Mouse (Mus musculus): ENCODE data around the gene Erg28. TPM values are rescaled to one million over a fixed set of nuclear protein-coding genes. Genes with fewer than 3 reads are reported as not detected.

The Erg28 gene
- polyA plus RNA-seq (2012; fragmentation: generic; extraction: Trizol) = 38.5 TPM

DNA sequence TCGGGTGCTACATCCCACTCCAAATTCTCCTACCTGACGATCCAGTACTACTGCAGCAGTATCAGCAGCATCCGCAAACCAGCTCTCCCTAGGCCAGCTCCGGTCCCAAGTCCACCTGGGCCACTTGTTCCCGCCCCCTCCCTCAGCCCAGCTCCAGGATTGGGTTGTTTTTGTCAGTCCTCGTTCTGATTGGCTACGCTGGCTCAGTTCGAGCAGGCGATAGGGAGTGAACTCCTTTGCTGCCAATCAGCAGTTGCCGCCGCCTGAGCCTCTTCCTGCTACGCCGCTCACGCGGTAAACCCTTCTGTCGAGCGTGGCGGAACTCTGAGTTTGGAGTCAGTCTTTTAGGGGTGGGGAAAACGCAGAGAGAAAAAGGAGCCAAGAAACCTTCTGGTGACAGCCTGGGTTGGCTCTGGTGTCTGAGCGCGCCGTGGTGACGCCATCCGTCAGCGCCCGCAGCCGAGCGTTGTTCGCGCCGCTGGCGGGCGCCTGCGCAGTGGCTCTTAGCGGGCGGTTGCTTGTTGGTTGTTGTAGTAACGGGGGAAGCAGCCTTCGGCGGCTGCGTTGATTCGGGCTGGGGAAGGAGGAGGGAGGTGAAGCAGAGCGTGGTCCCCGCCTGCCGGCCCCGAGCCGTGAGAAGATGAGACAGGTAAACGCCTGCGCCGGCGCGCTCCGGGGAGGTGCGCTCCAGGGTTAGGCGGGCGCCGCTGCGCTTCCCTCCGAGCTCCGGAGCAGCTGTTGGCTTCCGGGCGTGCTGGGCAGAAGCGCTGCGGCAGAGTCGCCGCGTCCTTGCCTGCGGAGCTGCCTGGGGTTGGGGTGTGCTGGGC is at the start of gene Erg28, which contains the start of gene Ttll5:
Erg28 (minus strand) TSS at position 113 of the 827 bp plus-strand sequence.
Ttll5 (plus strand) TSS at position 222 of the 827 bp plus-strand sequence.
- Histone ChIP-seq H3K4me3 (peak within 1 kb of the TSS; percentile 74), H3K79me2 (ENCODE audit: control insufficient read depth, insufficient read depth) (peaks cover 39% of the 10 kb centered on the region), H3K27me3 (ENCODE audit: control insufficient read depth, insufficient read depth, insufficient read length) (no peaks in the 10 kb centered on the region), H3K4me2 (ENCODE audit: low read depth) (peak within 1 kb of the TSS; percentile 98), H3K36me3 (ENCODE audit: control insufficient read depth, insufficient read depth) (peaks cover 25% of the 10 kb centered on the region), H3ac (ENCODE audit: control insufficient read depth, insufficient read length) (peak within 1 kb of the TSS; percentile 70)
- peak in 2 of 3 experiments; percentile 67 to 80 for TF ChIP-seq MYOG (IDR thresholded peaks at IDR 0.05; ENCODE audit: control insufficient read depth in 1 of 3, insufficient read depth in 1 of 3, insufficient read length in 2 of 3, low read depth in 2 of 3)
- peak; percentile 41 for TF ChIP-seq POLR2A (IDR thresholded peaks at IDR 0.05; ENCODE audit: insufficient read length, low read depth)
- no peak for TF ChIP-seq TCF3 (IDR thresholded peaks at IDR 0.05; ENCODE audit: insufficient read length, low read depth)
- TF ChIP-seq SRF (IDR thresholded peaks at IDR 0.05; ENCODE audit: control insufficient read depth, insufficient read length, low read depth) = peak; percentile 68
- no peak for TF ChIP-seq TCF12 (IDR thresholded peaks at IDR 0.05; ENCODE audit: insufficient read depth, poor library complexity, severe bottlenecking)
- peak; percentile 82 for TF ChIP-seq E2F4 (IDR thresholded peaks at IDR 0.05; ENCODE audit: insufficient read depth)
- TF ChIP-seq MYOD1 (IDR thresholded peaks at IDR 0.05; ENCODE audit: control insufficient read depth in 1 of 3, insufficient read length in 2 of 3, low read depth in 2 of 3) = peak in 2 of 3 experiments; percentile 13 to 70

DNA sequence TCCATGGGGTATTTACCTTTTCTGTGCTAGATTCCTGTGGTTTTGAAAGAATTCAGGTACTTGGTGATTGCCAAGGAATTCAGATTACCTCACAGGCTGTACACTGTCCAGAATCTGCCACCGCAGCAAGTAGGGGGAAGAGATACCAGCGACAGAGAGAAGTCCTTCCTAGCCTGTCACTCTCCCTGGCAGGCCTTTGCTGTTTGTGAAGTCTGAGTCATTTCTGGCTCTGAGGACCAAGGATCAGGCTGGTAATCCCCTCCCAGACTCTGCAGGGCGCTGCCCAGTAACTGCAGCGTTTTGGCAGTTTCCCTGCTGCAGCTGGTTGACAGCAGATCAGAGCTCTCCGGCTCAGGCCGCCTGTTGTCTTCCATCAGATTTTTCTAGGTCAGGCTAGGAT is 45.1 kb upstream of the Erg28 start:
- no peak overlapping the region for H3ac ChIP-seq (ENCODE audit: control insufficient read depth, insufficient read length)
- peaks cover 5% of the 10 kb centered on the region for H3K36me3 ChIP-seq (ENCODE audit: control insufficient read depth, insufficient read depth)
- no peaks in the 10 kb centered on the region for H3K79me2 ChIP-seq (ENCODE audit: control insufficient read depth, insufficient read depth)
- H3K4me2 ChIP-seq (ENCODE audit: low read depth) = peak overlapping the region; percentile 59
- H3K27me3 ChIP-seq (ENCODE audit: control insufficient read depth, insufficient read depth, insufficient read length) = no peaks in the 10 kb centered on the region
- H3K4me3 ChIP-seq = no peak overlapping the region
- peak; percentile 27 for TF ChIP-seq TCF12 (IDR thresholded peaks at IDR 0.05; ENCODE audit: insufficient read depth, poor library complexity, severe bottlenecking)
- TF ChIP-seq CEBPB (IDR thresholded peaks at IDR 0.05; ENCODE audit: insufficient read depth, poor library complexity, severe bottlenecking) = no peak
- TF ChIP-seq USF1 (IDR thresholded peaks at IDR 0.05; ENCODE audit: low read depth) = no peak
- TF ChIP-seq MYOG (IDR thresholded peaks at IDR 0.05; ENCODE audit: control insufficient read depth in 1 of 3, insufficient read depth in 1 of 3, insufficient read length in 2 of 3, low read depth in 2 of 3) = peak in 1 of 3 experiments; percentile 66
- TF ChIP-seq MAX (IDR thresholded peaks at IDR 0.05; ENCODE audit: low read depth) = no peak
- no peak for TF ChIP-seq POLR2AphosphoS2 (IDR thresholded peaks at IDR 0.05; ENCODE audit: insufficient read length, low read depth)
- peak; percentile 82 to 90 (median 86) for TF ChIP-seq MYOD1 (IDR thresholded peaks at IDR 0.05; ENCODE audit: control insufficient read depth in 1 of 3, insufficient read length in 2 of 3, low read depth in 2 of 3)
- no peak for TF ChIP-seq E2F4 (IDR thresholded peaks at IDR 0.05; ENCODE audit: insufficient read depth)

DNA sequence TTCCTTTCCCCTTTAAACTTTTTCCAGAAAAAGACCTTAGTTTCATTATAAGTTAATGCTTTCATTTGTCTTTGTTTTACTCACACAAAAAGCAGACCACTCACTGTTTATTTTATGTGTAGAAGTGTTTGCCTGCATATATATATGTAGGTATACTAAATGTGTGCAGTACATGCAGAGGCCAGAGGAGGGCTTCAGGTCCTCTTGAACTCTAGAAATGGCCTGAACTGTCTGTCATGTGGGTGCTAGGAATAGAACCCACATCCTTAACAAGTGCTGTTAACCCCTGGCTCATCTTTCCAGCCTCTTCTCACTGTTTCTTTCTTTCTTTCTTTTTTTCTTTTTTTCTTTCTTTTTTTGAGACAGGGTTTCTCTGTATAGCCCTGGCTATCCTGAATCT is 42.8 kb upstream of the Erg28 start:
- H3K4me2 ChIP-seq (ENCODE audit: low read depth) = no peak overlapping the region
- H3ac ChIP-seq (ENCODE audit: control insufficient read depth, insufficient read length) = no peak overlapping the region
- H3K36me3 ChIP-seq (ENCODE audit: control insufficient read depth, insufficient read depth) = peaks cover 14% of the 10 kb centered on the region
- no peak overlapping the region for H3K4me3 ChIP-seq
- H3K79me2 ChIP-seq (ENCODE audit: control insufficient read depth, insufficient read depth) = no peaks in the 10 kb centered on the region
- TF ChIP-seq MAX (IDR thresholded peaks at IDR 0.05; ENCODE audit: low read depth) (no peak), POLR2A (IDR thresholded peaks at IDR 0.05; ENCODE audit: insufficient read length, low read depth) (no peak), TCF3 (IDR thresholded peaks at IDR 0.05; ENCODE audit: insufficient read length, low read depth) (no peak), TCF12 (IDR thresholded peaks at IDR 0.05; ENCODE audit: insufficient read depth, poor library complexity, severe bottlenecking) (no peak), POLR2AphosphoS2 (IDR thresholded peaks at IDR 0.05; ENCODE audit: insufficient read length, low read depth) (no peak), REST (IDR thresholded peaks at IDR 0.05; ENCODE audit: insufficient read depth, insufficient read length) (no peak)
- no peaks in the 10 kb centered on the region for H3K27me3 ChIP-seq (ENCODE audit: control insufficient read depth, insufficient read depth, insufficient read length)

DNA sequence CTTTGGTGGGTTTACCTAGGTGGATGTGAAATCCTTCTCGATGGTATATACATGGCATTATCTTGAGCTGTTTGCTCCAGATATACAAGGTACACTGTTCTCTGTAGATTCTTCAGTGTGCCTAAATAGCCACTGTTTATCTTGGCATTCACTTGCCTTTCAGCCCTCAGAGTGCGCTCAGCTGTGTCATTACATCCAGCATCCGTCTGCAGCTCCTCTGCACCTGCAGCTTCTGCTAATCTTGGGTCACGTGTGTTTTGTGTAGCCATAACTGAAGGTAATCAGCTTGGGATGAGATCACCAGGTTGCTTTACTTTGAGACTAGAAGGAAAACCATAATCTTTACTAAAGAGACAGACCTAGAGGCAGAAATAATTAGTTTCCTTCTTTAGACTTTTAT is 42.3 kb upstream of the Erg28 start:
- Histone ChIP-seq H3K4me2 (ENCODE audit: low read depth) (no peak overlapping the region), H3K4me3 (no peak overlapping the region), H3K27me3 (ENCODE audit: control insufficient read depth, insufficient read depth, insufficient read length) (no peaks in the 10 kb centered on the region), H3K36me3 (ENCODE audit: control insufficient read depth, insufficient read depth) (peaks cover 14% of the 10 kb centered on the region), H3ac (ENCODE audit: control insufficient read depth, insufficient read length) (no peak overlapping the region), H3K79me2 (ENCODE audit: control insufficient read depth, insufficient read depth) (no peaks in the 10 kb centered on the region)
- TF ChIP-seq SRF (IDR thresholded peaks at IDR 0.05; ENCODE audit: control insufficient read depth, insufficient read length, low read depth) = no peak
- TF ChIP-seq CEBPB (IDR thresholded peaks at IDR 0.05; ENCODE audit: insufficient read depth, poor library complexity, severe bottlenecking) = no peak
- no peak for TF ChIP-seq USF1 (IDR thresholded peaks at IDR 0.05; ENCODE audit: low read depth)
- no peak for TF ChIP-seq POLR2AphosphoS2 (IDR thresholded peaks at IDR 0.05; ENCODE audit: insufficient read length, low read depth)
- no peak for TF ChIP-seq MYOD1 (IDR thresholded peaks at IDR 0.05; ENCODE audit: control insufficient read depth in 1 of 3, insufficient read length in 2 of 3, low read depth in 2 of 3)
- TF ChIP-seq TCF3 (IDR thresholded peaks at IDR 0.05; ENCODE audit: insufficient read length, low read depth) = no peak
- no peak for TF ChIP-seq E2F4 (IDR thresholded peaks at IDR 0.05; ENCODE audit: insufficient read depth)
- TF ChIP-seq MAX (IDR thresholded peaks at IDR 0.05; ENCODE audit: low read depth) = no peak
- no peak for TF ChIP-seq MYOG (IDR thresholded peaks at IDR 0.05; ENCODE audit: control insufficient read depth in 1 of 3, insufficient read depth in 1 of 3, insufficient read length in 2 of 3, low read depth in 2 of 3)
- TF ChIP-seq POLR2A (IDR thresholded peaks at IDR 0.05; ENCODE audit: insufficient read length, low read depth) = no peak
- TF ChIP-seq REST (IDR thresholded peaks at IDR 0.05; ENCODE audit: insufficient read depth, insufficient read length) = no peak
- no peak for TF ChIP-seq TCF12 (IDR thresholded peaks at IDR 0.05; ENCODE audit: insufficient read depth, poor library complexity, severe bottlenecking)
